Mouse (Mus musculus) cortical plate, adult 2 months (tissue): ENCODE data around the gene Cbx4.

Experiments
- CTCF ChIP-seq: fragments of 200-500 bp; IDR thresholded peaks from 2 replicates; pipeline ENCODE4 v1.5.1; 2011; ENCODE audit warnings: mild to moderate bottlenecking, control low read depth, low read length; ENCODE audit not compliant: insufficient read depth; ENCODE audit errors: extremely low read depth
- POLR2A ChIP-seq: fragments of 200-500 bp; IDR thresholded peaks from 2 replicates; pipeline ENCODE4 v1.6.1; 2011; ENCODE audit warnings: mild to moderate bottlenecking, low read length, control low read depth; ENCODE audit not compliant: insufficient read depth; ENCODE audit errors: extremely low read depth

DNA sequence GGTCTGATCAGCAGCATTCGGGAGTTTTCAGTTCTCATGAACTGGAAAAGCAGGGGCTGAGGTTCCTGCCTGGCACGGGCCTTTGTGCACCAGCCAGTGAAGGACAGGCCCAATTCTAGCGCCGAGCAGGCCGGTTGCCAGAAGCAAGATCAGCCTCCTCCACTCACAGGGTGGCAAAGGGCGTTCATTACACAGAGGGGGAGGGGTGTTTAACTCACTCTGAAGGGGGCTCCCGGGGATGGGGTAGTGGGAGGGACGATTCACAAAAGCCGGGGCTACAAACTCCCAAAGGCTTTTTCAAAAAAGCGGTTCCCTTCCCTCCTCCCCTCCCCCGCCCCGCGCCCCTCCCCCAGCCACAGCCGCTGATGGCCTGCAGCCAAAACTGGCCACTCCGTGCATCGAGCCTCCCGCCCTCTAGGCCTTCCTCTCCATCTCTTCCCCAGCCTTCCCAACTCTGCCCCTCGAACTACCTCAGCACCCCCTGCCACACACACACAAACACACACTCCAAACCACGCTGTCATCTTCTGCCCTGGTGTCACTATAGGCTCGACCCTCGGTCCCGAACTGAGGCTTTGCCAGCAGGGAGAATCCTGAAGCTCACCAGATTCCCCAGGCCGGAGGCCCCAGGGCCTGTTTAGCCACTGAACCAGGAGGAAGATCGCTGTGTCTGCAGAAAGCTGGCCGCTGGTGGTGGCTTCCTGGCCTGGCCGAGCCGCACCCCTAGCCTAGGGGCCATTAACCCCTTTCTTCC, 7.2 kb downstream of the Cbx4 start:
- no peak for TF ChIP-seq POLR2A
- TF ChIP-seq CTCF = no peak
